Mouse (Mus musculus) hindlimb bud, embryonic 11.5 days (tissue): ENCODE results near the gene Gprc5d.

Source experiments
- DNase-seq: peaks from one replicate; pipeline ENCODE4 v3.0.0-alpha.2; 2012; ENCODE audit warnings: low read depth, low spot score; ENCODE audit errors: extremely low spot score

The Gprc5d gene

GRCm38 (mm10) chr6:135070347-135070746 is 47.7 kb downstream of the Gprc5d start:
- DNase-seq, result no peak

GRCm38 (mm10) chr6:135069856-135070255 is 48.2 kb downstream of the Gprc5d start:
- no peak for DNase-seq

- DNase-seq, result no peak
Observed at GRCm38 (mm10) chr6:135068221-135068620, 49.9 kb downstream of the Gprc5d start.

- no peak for DNase-seq
Observed at GRCm38 (mm10) chr6:135066795-135067445, 51.2 kb downstream of the Gprc5d start.

- DNase-seq, result no peak
Observed at GRCm38 (mm10) chr6:135065236-135065957, 52.7 kb downstream of the Gprc5d start, which contains the start of gene Gprc5a. Gene Gprc5a (plus strand): TSS chr6:135065651.

- no peak for DNase-seq
Observed at GRCm38 (mm10) chr6:135064621-135065020, 53.5 kb downstream of the Gprc5d start.

- DNase-seq, result no peak
Observed at GRCm38 (mm10) chr6:135060728-135061127, 57.4 kb downstream of the Gprc5d start.
